Mouse (Mus musculus): ENCODE results near the gene Gprin2. TPM values are rescaled to one million over a fixed set of nuclear protein-coding genes. Genes with fewer than 3 reads are reported as not detected.
A peak's percentile ranks its signal among the peaks of the same experiment; 100 is the strongest.

Gprin2 gene
- polyA plus RNA-seq (2012; rRNA removed) = 0.11 and 0.20 TPM in 2 replicates

DNA sequence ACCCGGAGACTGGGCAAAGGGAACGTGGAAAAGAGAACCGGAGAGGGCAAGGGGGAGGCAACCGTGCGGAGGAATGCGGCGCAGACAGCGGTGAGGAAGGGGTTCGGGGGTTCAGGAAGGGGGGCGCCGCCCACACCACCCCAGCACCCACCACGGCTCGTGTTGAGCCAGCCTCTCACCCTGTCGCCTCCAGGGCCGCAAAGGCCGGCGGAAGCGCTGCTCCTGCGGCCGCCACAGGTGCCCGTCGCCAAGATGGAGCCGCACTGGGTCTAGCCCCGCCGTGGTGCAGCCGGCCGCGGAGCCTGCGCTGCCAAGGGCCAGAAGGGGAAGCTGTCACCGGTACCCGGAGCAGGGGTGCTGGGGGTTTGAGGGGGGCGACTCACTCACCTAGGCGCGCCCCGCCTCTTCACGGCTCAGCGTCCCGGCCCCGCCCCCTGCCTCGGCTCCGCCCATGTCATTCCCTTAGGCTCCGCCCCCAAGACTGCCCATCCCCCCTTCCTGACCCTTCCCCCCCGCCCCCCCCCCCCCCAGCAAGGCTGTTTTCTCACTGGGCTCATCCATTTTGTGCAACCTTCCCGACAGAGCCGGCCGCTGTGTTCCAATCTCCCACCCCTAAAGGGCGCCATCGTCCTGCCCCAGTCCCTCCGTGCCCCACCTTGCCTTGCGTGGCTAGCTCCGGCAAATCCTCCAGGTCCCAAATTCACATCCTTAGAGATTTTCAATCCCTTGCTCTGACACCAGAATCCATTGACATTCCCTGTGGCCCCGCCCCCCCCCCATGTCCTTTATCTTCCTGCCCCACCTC, at the start of gene Gprin2:
Gene Gprin2 (minus strand): TSS at position 423 of the 805 bp plus-strand sequence.
- no peak for TF ChIP-seq POLR2A (IDR thresholded peaks at IDR 0.05; ENCODE audit: low read depth, low read length)
- DNase-seq = peak; percentile 14
- WGBS = 8% methylated on average over 45 of the region's 52 CpGs
- Histone ChIP-seq H3K27me3 (replicated peaks; ENCODE audit: control insufficient read depth, insufficient read depth, low read length) (no peaks in the 10 kb centered on the region), H3K4me3 (ENCODE audit: insufficient read depth, low read depth, low read length) (peak within 1 kb of the TSS; percentile 64), H3K4me1 (ENCODE audit: control insufficient read depth, insufficient read depth, low read length) (no peaks in the 10 kb centered on the region), H3K36me3 (ENCODE audit: control insufficient read depth, insufficient read depth, low read length) (no peaks in the 10 kb centered on the region), H3K27ac (ENCODE audit: insufficient read depth, low read depth, low read length) (no peak within 1 kb of the TSS)

DNA sequence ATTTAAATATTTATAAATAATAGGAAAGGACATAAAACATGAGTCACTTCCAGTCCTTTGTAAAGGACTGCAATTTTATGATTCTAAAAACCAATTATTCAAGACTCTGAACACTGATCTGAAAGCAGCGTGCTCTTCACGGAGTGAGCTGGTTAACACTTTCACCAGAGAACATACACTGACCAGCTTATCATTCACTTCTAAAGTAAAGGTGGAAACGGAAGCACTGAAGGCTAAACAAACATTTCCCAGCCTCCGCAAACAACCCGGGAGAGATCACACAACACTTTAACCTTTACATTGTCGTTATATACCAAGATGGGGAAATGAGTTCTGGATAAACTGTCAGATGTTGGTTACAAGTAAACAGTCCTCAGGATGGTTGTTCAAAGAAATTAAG, 39.2 kb upstream of the Gprin2 start:
- Histone ChIP-seq H3K4me3 (ENCODE audit: insufficient read depth, low read depth, low read length) (no peak overlapping the region), H3K27ac (ENCODE audit: insufficient read depth, low read depth, low read length) (no peak overlapping the region), H3K27me3 (replicated peaks; ENCODE audit: control insufficient read depth, insufficient read depth, low read length) (no peaks in the 10 kb centered on the region), H3K36me3 (ENCODE audit: control insufficient read depth, insufficient read depth, low read length) (no peaks in the 10 kb centered on the region), H3K4me1 (ENCODE audit: control insufficient read depth, insufficient read depth, low read length) (no peaks in the 10 kb centered on the region)
- no peak for DNase-seq
- TF ChIP-seq CTCF (conservative IDR thresholded peaks at IDR 0.05; ENCODE audit: insufficient read depth, insufficient read length, low read depth, low read length) = no peak
- no peak for TF ChIP-seq POLR2A (IDR thresholded peaks at IDR 0.05; ENCODE audit: low read depth, low read length)
- 71% methylated on average over 6 of the region's 6 CpGs for WGBS

DNA sequence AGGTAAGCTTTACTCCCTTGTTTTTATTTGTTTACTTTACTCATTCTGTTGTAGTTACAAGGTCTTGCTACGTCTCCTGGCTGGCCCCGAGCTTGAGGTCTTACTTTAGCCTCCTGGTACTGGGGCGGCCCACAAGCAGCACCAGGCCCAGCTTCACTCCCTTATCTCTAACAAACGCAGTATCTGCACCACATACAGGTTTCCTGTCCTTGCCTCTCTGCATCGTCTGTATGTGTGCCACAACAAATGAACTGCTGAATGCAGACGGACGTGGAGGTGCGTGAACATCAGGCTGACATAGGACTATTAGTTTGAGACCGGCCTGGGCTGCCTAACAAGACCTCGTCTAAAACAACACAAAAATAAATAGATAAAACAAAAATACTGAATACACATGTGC, 38.8 kb upstream of the Gprin2 start:
- 83% methylated on average over 10 of the region's 10 CpGs for WGBS
- no peak overlapping the region for H3K4me3 ChIP-seq (ENCODE audit: insufficient read depth, low read depth, low read length)
- no peaks in the 10 kb centered on the region for H3K36me3 ChIP-seq (ENCODE audit: control insufficient read depth, insufficient read depth, low read length)
- TF ChIP-seq POLR2A (IDR thresholded peaks at IDR 0.05; ENCODE audit: low read depth, low read length) (no peak), CTCF (conservative IDR thresholded peaks at IDR 0.05; ENCODE audit: insufficient read depth, insufficient read length, low read depth, low read length) (no peak)
- no peak for DNase-seq
- H3K27me3 ChIP-seq (replicated peaks; ENCODE audit: control insufficient read depth, insufficient read depth, low read length) = no peaks in the 10 kb centered on the region
- no peaks in the 10 kb centered on the region for H3K4me1 ChIP-seq (ENCODE audit: control insufficient read depth, insufficient read depth, low read length)
- H3K27ac ChIP-seq (ENCODE audit: insufficient read depth, low read depth, low read length) = no peak overlapping the region

DNA sequence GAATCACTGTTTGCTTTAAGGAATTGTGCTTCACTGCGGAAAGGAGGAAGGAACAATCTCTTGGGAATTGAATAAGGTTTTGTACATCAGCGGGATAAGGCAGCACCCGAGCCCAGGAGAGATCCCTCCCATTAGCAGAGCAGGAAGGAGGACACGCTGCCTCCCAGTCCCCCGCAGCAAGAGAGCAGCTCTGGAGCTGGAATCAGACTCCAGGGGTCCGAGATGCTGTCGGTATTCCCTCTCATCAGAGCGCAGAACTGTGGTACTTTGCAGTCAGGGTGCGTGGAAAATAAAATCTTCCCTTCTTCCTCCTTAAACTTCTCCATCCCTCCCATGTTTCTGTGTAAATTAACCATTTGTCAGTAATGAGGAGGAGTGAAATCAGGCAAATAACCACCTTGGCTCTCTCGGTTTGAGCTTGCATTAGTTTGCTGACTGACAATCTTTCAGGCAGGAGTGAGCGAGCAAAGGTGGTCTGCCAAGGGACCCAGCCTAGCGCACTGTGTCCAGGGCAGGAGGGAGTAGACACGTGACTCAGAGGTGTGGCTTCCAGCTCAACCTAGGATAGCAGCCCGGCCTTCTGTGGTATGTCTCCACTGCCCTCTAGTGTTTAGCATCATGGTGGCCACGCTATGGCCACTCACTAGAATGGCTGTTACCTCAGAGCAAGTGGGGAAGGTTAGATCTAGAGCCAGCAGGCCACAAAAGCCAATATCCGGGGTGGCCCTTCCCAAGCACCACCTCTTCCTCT, 33.4 kb upstream of the Gprin2 start:
- DNase-seq = peak; percentile 84
- H3K4me1 ChIP-seq (ENCODE audit: control insufficient read depth, insufficient read depth, low read length) = no peaks in the 10 kb centered on the region
- TF ChIP-seq POLR2A (IDR thresholded peaks at IDR 0.05; ENCODE audit: low read depth, low read length) = no peak
- peak; percentile 84 for TF ChIP-seq CTCF (conservative IDR thresholded peaks at IDR 0.05; ENCODE audit: insufficient read depth, insufficient read length, low read depth, low read length)
- H3K27ac ChIP-seq (ENCODE audit: insufficient read depth, low read depth, low read length) = no peak overlapping the region
- peak overlapping the region; percentile 30; the same call in 1 of the 2 replicates for H3K4me3 ChIP-seq (ENCODE audit: insufficient read depth, low read depth, low read length)
- no peaks in the 10 kb centered on the region for H3K36me3 ChIP-seq (ENCODE audit: control insufficient read depth, insufficient read depth, low read length)
- WGBS = 13% methylated on average over 16 of the region's 16 CpGs
- H3K27me3 ChIP-seq (replicated peaks; ENCODE audit: control insufficient read depth, insufficient read depth, low read length) = no peaks in the 10 kb centered on the region

DNA sequence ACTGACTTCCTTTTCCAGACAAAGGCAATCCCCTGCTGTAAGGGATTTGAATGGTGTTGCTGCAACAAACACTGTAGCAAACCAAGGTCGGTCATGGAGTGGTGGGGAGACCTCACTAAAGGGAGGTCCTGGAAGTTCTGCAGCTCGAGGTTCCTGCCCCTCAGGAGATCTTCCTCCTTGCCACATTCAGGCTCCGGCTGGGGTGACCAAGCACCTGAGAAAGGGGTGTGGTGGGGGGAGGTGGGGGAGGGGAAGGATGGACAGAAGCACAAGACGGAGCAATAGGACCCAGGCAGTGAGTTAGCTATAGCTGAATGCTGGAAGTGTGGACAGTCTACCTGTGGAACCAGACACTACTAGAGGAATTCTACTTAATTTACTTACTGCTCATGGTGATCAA, 32.4 kb upstream of the Gprin2 start:
- H3K4me3 ChIP-seq (ENCODE audit: insufficient read depth, low read depth, low read length) = no peak overlapping the region
- no peak overlapping the region for H3K27ac ChIP-seq (ENCODE audit: insufficient read depth, low read depth, low read length)
- no peaks in the 10 kb centered on the region for H3K27me3 ChIP-seq (replicated peaks; ENCODE audit: control insufficient read depth, insufficient read depth, low read length)
- H3K36me3 ChIP-seq (ENCODE audit: control insufficient read depth, insufficient read depth, low read length) = no peaks in the 10 kb centered on the region
- DNase-seq = no peak
- no peaks in the 10 kb centered on the region for H3K4me1 ChIP-seq (ENCODE audit: control insufficient read depth, insufficient read depth, low read length)
- WGBS = 90% methylated on average over 4 of the region's 4 CpGs
- TF ChIP-seq CTCF (conservative IDR thresholded peaks at IDR 0.05; ENCODE audit: insufficient read depth, insufficient read length, low read depth, low read length) = no peak
- TF ChIP-seq POLR2A (IDR thresholded peaks at IDR 0.05; ENCODE audit: low read depth, low read length) = no peak

DNA sequence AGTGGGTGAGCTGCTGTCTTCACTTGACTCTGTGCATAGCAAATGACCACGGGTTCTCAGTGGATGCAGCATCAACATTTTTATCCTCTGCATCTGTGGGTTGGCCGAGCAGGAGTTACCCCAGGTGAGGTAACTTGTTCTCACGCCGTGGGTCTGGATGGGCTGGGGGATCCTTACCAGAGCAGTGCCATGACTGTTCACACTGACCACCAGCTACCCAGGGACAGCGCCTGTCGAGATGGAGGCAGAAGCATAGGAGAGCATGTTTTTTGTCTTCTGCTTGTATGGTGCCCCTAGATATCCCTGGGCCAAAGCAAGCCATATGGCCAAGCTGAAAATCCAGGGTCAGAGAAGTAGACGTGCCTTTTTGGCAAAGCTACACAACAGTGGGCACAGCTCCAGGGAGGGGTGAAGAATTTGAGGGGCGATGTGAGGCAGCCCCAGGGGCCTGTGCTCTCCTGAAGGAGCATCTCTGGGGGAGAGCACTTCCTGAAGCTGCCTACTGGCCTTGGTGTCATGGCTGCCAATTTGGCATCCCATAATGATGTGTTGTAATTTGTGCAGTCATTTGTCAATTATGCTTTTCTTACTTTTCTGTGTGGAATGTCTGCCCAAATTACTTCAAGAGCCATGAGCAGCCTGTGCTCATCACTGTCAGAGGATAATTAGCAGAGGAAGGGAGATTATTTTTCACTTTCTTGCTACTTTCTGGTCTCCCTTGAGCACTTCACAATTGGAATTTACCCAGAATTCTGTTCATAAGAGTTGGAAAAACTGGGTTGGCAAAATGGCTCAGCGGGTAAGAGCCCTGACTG, 31.6 kb upstream of the Gprin2 start:
- TF ChIP-seq POLR2A (IDR thresholded peaks at IDR 0.05; ENCODE audit: low read depth, low read length) (no peak), CTCF (conservative IDR thresholded peaks at IDR 0.05; ENCODE audit: insufficient read depth, insufficient read length, low read depth, low read length) (no peak)
- H3K4me1 ChIP-seq (ENCODE audit: control insufficient read depth, insufficient read depth, low read length) = no peaks in the 10 kb centered on the region
- WGBS = 90% methylated on average over 9 of the region's 9 CpGs
- H3K4me3 ChIP-seq (ENCODE audit: insufficient read depth, low read depth, low read length) = no peak overlapping the region
- H3K36me3 ChIP-seq (ENCODE audit: control insufficient read depth, insufficient read depth, low read length) = no peaks in the 10 kb centered on the region
- no peaks in the 10 kb centered on the region for H3K27me3 ChIP-seq (replicated peaks; ENCODE audit: control insufficient read depth, insufficient read depth, low read length)
- H3K27ac ChIP-seq (ENCODE audit: insufficient read depth, low read depth, low read length) = no peak overlapping the region
- no peak for DNase-seq
